Mouse (Mus musculus) cerebellum, adult 8-10 months (tissue): ENCODE data around the gene Gm20388.

Experiments
- DNase-seq: peaks from one replicate; pipeline ENCODE4 v3.0.0; 2022

Gene Gm20388

DNA sequence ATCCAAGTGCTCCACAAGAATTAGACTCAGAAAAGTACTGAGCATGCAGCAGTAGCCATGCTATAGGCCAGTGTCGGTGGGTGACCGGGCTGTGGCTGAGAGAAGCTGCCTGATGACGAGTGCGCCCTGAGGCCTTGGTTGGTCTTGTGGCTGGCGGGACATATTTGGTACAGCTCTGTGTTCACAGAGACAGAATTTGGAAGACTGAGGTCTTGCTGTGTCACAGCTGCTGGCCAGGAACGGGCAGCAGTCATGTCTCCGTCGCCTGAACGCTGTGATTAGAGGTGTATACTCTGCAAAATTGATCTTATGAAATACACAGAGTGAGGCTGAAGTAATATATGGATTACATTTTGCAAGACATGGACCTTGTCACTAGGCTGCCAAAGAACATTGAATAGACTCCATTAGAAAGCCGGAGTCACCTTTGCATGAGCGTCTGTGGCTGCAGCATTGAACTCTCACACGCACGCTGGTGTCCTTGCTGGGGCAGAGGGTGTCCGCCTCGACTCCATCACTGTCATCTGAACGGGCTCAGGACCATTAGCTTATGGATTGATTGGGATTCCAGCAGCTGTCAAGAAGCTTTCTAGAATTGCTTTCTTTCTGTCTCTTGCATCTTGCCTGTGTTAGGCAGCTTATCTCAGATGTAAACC, 5.7 kb downstream of the Gm20388 start:
- no peak for DNase-seq

DNA sequence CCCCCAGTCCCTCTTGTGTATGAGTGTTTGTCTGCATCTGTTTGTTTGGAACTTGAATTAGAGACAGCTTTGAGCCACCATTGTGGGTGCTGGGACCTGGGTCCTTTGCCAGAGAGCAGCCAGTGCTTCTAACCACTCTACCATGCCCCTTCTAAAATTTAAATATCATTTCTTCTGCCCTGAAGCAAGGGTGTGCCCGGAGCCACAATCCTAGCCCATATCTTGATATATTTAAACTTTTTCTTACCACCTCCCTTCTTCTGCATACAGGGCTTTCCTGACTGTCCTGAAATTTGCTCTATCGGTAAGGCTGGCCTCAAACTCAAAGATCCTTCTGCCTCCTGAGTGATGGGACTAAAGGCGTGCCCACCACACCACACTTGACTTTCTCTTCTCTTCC, 6.8 kb downstream of the Gm20388 start:
- no peak for DNase-seq

DNA sequence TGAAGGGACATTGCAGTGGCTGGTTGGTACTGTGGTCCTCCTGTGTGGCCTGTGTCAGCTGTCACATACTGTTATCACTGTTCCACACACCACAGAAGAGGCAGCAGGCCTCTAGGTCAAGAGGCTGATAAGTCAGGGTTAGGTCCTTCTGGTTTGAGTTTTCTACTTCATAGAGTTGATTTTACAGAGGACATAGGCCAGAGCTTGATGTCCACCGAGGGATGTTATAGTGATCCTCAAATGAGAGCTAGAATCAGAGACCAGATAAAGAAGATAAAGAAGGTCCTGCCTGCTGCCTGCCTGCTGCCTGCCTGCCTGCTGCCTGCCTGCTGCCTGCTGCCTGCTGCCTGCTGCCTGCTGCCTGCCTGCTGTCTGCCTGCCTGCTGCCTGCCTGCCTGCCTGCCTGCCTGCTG, 7.5 kb downstream of the Gm20388 start:
- DNase-seq, result no peak

DNA sequence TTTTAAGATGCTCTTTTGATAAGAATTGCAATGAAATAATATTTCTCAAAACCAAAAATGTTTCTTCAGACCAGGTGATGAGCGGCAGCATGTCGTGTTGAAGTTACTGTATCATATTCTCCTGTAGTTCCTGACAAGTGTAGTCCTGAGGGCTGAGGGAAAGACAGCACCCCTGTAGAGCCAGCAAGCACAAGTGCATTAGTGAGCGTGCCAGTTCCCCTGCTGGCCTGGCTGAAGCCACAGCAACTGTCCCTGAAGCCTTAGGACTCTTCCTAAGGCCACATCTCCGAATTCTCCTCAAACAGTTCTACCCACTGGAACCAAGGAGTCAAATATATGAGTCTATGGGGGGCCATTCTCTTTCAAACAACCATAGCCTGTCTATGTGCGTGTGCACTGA, 12.6 kb downstream of the Gm20388 start:
- DNase-seq, result no peak

DNA sequence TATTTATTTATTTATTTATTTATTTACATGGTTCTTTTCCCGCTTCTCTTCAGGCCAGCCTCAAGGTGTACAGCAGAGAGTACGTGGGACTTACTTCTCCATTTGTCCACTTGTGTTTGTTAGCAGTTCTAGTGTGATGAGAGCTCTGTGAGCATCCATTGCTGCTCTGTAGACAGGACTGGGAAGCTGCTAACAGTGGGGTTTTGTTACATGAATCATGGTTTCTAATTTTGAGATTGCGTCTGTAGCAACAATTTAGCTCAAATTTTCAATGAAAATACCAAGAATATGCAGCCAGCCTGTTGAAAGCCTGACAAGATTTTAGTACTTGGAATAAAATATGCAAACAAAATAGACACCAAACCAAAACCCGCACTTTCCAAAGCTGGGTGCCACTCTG, 14.8 kb downstream of the Gm20388 start:
- DNase-seq, result no peak

DNA sequence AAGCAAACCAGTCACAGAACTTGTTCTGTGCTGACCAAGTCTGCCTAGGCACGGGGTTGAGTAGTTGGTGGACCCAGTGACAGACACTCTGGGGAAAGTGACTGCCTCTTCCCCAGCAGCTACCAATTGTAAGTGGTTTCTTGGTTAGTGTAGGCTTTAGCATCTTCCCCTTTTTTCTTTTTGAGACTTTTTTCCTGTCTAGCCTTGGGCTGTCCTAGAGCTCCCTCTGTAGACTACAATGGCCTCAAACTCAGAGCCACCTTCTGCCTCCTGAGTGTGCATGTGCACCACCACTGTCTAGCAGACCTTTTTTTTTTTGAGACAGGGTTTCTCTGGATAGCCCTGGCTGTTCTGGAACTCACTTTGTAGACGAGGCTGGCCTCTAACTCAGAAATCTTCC, 15.8 kb downstream of the Gm20388 start:
- no peak for DNase-seq

DNA sequence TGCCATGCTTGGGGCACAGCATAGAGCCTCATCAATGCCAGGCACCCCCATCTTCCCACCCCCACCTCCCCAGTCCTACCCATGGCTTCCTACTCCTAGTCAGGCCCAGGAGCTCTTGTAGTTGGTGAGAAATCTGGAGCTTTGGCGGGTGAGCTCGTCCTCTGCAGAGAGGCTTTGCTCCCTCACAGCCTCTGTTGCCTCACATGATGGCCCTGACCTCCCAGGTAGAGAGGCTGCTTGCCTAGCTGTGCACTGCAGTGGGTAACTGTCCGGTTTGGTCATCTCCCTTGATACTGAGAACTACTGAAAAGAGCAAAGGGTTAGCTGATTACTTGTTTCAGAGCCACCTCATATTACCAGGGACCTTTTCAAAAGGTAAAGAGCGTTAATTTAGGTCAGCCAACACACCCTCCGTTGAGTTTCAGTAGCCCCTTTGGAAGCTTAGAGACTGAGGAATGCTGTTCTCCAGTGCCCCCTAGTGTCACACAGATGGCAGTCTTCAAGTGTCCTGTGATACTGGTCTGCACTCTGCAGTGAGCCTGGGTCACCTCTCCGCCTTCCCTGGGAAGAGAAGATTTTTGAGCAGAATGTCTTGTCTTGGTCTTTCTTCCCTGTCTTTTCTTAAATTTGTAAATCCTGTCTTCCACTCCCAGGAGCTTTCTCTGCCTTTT, 16.9 kb downstream of the Gm20388 start:
- DNase-seq, result peak; percentile 55

DNA sequence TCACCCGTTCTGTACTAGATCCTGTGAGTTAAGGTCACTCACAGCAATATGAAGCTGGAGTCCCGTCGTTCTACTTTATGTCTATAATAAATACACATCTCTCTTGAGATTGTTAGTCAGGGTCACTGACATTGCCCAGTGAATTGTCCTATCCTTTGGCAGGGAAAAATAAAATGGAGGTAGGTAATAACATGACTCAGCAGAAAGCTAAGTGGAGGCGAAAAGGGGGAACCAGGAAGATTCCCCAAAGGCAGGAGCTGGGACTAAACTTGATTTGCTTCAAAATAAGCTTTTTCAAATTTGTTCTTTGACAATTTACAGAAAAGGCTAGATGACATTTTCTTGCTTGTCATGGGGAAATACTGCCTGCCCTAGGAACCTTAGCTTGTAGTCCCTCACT, 20.7 kb downstream of the Gm20388 start:
- no peak for DNase-seq

DNA sequence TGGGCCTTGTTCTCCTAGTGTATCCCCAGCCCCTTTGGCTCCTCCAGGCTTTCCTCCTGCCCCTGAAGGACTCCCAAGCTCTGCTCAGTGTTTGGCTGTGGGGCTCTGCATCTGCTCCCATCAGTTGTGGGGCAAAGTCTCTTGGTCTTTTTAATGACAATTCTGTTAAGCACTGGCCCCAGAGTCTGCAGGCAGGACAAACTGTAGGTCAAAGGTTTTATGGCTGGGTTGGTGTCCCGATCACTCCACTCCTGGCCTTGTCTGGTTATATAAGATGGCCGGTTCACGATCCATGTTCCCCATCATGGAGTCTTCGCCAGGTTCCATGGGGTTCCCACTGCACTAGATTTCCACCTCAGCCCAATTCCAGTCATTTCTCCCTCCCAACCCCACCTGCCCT, 23.0 kb downstream of the Gm20388 start:
- DNase-seq, result no peak

DNA sequence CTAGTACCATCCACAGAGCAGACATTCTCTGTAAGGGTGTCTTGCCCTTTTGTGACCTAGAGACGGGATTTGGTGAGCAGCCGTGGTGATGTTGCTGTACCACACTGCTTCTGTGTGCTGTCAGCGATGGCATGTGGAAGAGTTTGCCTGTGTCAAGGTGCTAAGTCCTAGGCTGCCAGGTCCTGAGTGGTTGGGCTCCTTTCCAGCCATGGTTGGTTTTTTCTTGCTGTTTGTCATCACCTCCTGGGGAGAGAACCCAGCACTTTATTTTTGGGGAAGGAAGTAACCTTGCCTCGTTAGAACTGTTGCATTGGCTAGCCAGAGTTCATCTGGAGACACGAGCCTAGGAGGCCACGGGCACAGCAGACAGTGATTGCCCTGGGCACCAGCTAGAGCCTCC, 24.9 kb downstream of the Gm20388 start:
- no peak for DNase-seq

DNA sequence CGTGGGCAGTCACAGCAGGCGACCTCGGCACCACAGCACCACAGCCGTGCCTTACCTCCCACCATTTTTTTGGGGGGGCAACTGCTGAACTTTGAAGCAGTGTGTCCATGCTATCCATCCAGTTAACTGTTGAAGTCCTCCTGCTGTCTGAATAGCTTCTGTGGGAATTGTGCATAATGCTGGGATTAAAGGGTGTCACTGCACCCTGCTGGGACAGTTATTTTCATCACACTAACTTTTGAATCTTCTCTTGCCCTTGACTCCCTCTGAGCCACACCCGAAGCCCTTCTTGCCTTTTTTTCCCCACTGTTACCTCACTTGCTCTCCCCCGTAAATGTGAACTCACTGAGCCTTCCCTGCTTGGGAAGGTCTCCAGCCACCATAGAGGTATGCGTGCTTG, 27.8 kb downstream of the Gm20388 start:
- DNase-seq, result no peak

DNA sequence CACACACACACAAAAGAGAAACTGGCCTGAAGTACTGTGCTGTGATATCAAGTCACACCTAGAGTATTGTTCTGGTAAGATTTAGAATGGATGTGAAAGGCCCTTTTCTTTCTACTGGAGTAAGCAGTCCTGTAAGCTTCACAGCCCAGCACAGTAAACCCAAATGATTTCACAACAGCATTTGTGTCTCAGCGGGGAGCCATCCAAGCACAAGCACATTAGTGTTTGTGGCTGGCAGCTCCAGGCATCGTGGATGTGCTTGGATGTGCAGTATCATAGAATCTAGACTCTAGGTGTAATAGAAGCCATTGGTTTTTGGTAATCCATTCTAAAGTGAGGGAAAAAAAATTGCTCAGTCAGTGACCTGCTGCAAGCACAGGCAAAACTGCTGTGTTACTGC, 28.7 kb downstream of the Gm20388 start:
- no peak for DNase-seq

DNA sequence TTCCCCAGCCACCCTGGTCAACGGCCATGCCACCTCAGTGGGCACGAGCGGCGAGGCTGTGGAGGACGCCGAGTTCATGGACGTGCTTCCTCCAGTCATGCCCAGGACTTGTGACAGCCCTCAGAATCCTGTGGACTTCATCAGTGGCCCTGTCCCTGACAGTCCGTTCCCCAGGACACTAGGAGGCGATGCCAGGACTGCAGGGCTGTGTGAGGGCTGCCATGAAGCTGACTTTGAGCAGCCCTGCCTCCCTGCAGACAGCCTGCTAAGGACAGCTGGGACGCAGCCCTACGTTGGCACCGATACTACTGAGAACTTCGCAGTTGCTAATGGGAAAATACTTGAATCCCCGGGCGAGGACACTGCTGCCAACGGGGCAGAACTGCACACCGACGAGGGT, 30.8 kb downstream of the Gm20388 start:
- peak; percentile 61 for DNase-seq

DNA sequence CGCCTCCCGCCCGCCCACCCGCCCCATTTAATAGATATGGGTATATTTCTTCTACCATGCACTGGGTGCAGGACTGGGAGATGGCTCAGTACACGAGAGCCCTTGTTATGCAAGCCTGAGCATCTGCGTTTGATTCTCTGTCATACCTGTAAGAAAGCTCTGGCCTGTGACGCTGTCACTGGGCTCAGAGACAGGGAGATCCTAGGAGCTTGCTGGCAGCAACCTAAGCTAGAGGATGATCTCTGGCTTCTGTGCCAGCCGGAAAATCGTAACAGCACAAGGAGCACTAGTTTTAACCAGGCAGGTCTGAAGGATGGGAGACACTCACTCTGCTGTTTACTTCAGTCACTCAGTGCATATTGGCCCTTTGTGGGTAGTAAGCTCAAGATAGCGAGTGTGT, 33.0 kb downstream of the Gm20388 start:
- DNase-seq, result no peak

DNA sequence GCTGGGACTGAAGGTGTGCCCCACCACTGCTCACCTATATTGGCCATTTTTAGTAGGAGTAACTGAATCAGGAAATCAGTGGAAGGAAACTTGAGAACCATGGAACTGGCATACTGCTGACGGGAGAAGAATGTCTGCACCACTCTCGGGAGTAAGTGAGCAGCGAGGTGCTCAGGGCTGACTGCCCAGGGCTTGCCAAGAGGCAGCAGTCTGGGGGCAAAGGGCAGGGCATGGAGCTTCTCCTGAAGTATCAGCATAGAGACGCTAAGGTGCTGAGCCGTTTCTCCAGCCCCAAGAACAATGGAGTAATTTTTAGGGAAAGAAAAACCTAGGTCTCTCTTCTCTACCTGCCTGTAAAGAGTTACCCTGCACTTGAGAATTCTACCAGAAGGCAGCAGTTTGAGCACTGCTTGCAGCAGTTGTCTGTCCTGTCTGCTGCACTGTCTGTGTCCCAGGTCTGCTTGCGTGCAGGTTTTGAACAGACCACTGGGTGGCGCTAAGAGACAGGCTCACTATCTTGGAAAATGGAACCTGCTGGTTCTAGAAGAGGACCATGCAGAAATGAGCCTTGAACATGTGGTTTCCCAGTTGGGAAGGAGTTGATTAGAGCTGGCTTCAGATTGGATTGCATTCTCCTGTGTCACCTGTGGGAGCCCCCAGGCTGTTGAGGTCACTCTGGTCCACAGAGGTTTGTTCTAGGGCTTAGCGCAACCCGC, 33.6 kb downstream of the Gm20388 start:
- DNase-seq, result peak; percentile 84

DNA sequence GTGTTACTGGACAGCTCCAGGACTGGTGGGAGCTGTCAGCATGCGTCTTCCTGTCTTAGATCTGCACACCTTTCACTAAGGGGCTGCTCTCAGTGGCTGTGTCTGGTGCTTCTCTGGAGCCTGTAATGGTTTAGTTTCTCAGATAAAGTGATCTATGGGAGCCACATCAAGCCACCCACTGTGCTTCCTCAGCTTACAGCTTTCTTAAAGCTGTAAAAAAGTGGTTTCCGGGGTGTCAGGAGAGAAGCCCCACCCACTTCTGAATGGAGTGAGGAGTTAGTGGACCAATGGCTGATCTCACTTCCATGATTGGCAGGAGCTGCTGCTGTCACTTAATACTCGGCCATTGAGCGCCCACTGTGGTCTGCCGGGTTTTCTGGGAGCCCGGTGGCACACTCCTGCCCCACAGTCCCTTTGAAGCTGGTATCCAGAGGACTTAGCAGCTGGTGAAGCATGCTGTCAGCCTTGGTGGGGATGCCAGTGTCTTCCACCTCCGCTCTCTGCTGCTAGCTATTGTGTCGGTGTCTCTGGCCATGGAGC, 35.8 kb downstream of the Gm20388 start:
- DNase-seq, result no peak

DNA sequence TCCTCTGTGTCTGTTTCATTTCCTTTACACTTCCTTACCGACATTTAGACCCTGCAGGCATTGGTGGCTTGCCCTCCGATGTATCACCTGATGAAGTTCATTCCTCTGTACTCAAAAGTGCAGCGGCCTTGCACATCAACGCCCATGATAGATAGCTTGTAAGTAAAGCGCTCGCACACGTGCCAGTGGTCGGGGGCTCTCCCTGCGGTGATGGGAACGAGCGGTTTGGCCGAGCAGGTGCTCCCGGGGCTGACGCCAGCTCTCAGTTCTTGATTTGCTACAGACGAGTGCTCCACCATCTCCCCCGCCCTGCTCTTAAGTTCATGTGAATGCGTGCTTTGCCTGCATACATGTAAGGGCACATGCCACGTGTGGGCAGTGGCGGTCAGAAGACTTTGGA, 37.0 kb downstream of the Gm20388 start:
- DNase-seq, result no peak

DNA sequence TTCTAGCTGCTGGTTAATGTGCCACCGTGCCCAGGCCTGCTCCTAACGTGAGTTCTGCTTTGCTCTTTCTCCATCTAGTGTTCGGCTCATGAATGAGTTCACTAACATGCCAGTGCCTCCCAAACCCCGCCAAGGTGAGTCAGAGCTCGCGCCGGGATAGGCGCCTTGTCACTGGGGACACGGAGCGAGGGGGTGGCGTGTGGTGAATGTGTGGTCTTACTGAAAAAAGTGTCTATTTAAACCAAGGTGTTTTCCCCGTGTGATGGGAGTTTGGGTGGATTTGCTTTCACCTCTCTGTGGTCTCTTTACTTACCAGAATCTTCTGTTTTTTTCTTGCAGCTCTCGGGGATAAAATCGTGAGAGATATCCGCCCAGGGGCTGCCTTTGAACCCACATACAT, 37.7 kb downstream of the Gm20388 start:
- no peak for DNase-seq

DNA sequence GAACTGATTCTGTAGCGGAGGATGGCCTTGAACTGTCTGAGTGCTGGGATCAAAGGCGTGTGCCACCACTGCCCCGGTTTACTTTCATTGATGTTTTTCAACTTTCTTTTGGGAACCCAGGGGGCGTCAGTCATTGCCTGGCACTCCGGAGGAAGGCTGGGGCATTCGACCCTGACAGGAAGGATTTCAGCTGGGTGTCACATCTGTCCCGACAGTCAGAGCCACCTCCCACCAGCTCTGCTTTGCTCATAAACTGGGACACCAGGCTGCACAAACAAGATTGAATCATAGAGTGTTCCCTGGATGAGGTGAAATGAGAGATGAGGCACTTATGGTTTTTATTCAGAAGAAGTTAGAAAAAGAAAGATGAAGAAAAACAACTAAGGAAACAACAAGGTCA, 41.6 kb downstream of the Gm20388 start:
- DNase-seq, result no peak

DNA sequence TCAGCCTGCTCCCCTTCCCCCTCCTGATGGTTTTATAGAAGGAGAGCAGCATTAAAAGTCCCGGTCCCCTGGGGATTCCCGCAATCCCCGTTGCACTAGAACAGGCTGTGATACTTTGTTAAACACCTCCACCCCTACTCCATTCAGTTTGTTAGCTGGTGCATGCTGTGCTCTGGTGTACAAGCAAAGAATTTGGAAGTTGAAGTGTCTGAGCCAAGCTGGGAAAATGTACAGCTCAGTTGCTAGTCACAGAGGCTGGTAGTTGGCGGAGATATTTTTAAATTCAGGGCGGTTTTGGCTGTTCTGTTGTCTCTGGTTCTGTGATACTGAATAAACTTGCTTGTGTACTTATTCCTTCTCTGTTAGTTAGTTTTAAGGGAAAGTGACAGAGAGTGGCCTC, 42.1 kb downstream of the Gm20388 start:
- no peak for DNase-seq

DNA sequence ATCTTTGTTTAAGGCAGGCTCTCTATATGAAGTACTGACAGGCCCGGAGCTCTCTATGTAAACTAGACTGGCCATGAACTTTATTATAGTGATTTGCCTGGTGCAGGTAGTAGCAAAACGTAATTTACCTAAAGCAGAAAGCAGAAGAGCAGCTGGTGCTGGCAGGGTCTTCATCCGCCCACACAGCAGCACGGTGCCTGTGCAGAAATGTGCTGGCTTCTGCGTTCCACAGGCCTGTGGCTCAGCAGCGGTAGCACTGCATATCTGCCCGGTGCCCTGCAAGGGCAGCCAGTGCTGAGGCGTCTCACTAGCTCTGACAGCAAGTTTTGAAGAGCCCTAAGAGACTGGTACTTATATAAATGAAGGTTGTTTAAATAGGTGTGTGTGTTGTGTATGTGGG, 44.7 kb downstream of the Gm20388 start:
- DNase-seq, result no peak

DNA sequence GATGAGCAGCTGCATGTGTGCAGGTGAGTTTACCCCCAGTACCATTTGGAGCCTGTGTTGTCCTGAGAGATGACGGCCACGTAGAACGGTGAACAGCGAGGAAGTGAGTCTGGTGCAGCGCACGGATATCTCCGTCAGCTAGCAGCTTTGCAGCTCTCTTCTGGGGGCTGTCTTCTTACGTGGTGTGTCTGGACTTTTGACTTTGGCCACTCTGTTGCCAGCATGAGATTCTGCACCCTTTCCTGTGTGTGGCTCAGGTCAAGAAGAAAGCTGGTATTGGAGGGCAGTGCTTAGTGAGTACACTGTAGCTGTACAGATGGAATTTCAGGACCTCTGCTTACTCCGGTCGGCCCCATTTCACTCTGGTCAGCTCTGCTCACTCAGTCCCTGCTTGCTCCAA, 47.4 kb downstream of the Gm20388 start:
- no peak for DNase-seq

DNA sequence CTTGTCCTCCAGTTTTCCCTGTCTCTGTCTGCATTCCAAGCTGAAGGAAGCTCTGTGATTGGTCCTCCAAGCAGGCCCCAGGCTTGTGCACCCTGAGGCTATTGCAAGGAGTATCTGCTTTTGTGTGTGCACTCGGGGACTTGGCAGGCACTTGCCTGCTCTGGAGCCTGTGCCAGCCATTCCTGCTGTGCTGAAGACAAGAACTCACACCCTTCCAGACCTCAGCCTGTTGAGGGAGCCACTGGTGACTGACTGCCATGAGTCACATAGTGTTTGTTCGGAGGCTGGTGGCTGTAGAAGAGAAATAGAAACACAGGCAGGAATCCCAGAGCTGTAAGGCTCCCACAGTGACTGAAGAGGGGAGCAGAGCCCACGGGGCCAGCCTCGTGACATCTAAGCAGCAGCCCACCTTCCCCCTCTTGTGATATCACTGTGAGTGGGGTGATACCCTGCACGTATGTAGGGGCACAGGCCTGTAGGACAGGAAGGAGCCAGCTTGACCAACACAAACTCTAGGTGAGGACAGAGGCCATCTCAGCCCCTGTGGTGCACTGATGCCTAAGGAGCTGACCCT, 50.0 kb downstream of the Gm20388 start:
- peak; percentile 71 for DNase-seq

DNA sequence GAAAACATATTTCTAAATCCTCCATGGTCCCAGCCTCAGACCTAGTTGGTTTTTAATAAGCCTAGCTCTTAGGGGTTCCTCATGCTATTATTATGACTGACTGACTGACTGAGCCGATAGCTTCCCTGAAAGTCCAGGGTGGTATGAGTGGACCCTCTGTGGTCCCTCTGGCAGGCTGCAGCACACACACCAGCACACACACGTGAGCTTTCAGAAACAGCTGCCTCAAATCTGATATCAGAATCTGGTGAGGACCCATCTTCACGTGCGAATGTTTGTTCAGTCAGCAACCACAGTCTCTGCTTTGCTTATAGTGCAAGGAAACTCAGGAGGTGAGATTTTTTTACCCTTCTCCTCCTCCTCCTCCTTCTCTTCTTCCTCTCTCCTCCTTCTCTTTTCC, 54.2 kb downstream of the Gm20388 start:
- DNase-seq, result no peak
